Mouse (Mus musculus) CD4-positive helper T cell, adult 2 months (primary cell): ENCODE measurements around the gene Disp1.

Experiments used
- DNase-seq: peaks from one replicate; pipeline ENCODE4 v3.0.0-alpha.2; 2012; ENCODE audit warnings: low read depth, missing footprints, low spot score

Disp1 gene

GRCm38 (mm10) chr1:183200926-183201325 is 20.4 kb downstream of the Disp1 start:
- no peak for DNase-seq

- no peak for DNase-seq
Measured at GRCm38 (mm10) chr1:183194763-183195162, 26.6 kb downstream of the Disp1 start.

GRCm38 (mm10) chr1:183194151-183194550 is 27.2 kb downstream of the Disp1 start:
- no peak for DNase-seq

GRCm38 (mm10) chr1:183191398-183191797 is 29.9 kb downstream of the Disp1 start:
- DNase-seq, result no peak

- no peak for DNase-seq
Measured at GRCm38 (mm10) chr1:183190456-183190855, 30.9 kb downstream of the Disp1 start.

GRCm38 (mm10) chr1:183189014-183189662 is 32.2 kb downstream of the Disp1 start:
- DNase-seq, result no peak

- no peak for DNase-seq
Measured at GRCm38 (mm10) chr1:183188115-183189013, 33.0 kb downstream of the Disp1 start.

GRCm38 (mm10) chr1:183185560-183185959 is 35.8 kb downstream of the Disp1 start:
- no peak for DNase-seq

- DNase-seq, result no peak
Measured at GRCm38 (mm10) chr1:183184681-183185080, 36.6 kb downstream of the Disp1 start.

GRCm38 (mm10) chr1:183183565-183183964 is 37.8 kb downstream of the Disp1 start:
- no peak for DNase-seq

GRCm38 (mm10) chr1:183182641-183183414 is 38.5 kb downstream of the Disp1 start:
- DNase-seq, result no peak

- DNase-seq, result peak; percentile 20
Measured at GRCm38 (mm10) chr1:183181030-183181395, 40.3 kb downstream of the Disp1 start.

GRCm38 (mm10) chr1:183180301-183181029 is 40.9 kb downstream of the Disp1 start:
- peak; percentile 78 for DNase-seq

GRCm38 (mm10) chr1:183179316-183179715 is 42.0 kb downstream of the Disp1 start:
- DNase-seq, result no peak

- no peak for DNase-seq
Measured at GRCm38 (mm10) chr1:183175236-183175635, 46.1 kb downstream of the Disp1 start.

GRCm38 (mm10) chr1:183171095-183171494 is 50.2 kb downstream of the Disp1 start:
- no peak for DNase-seq

GRCm38 (mm10) chr1:183168465-183168864 is 52.9 kb downstream of the Disp1 start:
- no peak for DNase-seq

- DNase-seq, result peak; percentile 27
Measured at GRCm38 (mm10) chr1:183167776-183168175, 53.5 kb downstream of the Disp1 start.

GRCm38 (mm10) chr1:183166700-183167099 is 54.6 kb downstream of the Disp1 start:
- no peak for DNase-seq

GRCm38 (mm10) chr1:183164648-183165071 is 56.7 kb downstream of the Disp1 start:
- no peak for DNase-seq

- no peak for DNase-seq
Measured at GRCm38 (mm10) chr1:183164190-183164580, 57.1 kb downstream of the Disp1 start.
